Mouse (Mus musculus) CH12.LX (cell line): ENCODE results near the gene Defb23.

ENCODE experiments used
- CTCF ChIP-seq, 2 experiments: IDR thresholded peaks in 1 of 2; conservative IDR thresholded peaks in 1 of 2; 2 replicates each; pipeline ENCODE4 v1.5.1; 2011 to 2012; ENCODE audit warnings: low read depth in 2 of 2, low read length in 2 of 2, improper control_type of control experiment in 1 of 2, inconsistent platforms in 1 of 2, mild to moderate bottlenecking in 1 of 2, moderate library complexity in 1 of 2
- JUN ChIP-seq: IDR thresholded peaks from 2 replicates; pipeline ENCODE4 v1.6.1; 2011; ENCODE audit warnings: low read depth, mild to moderate bottlenecking, low read length, improper control_type of control experiment, moderate library complexity; ENCODE audit not compliant: insufficient read depth
- POLR2A ChIP-seq: IDR thresholded peaks from 2 replicates; pipeline ENCODE4 v1.6.1; 2011; ENCODE audit warnings: low read depth, mild to moderate bottlenecking, improper control_type of control experiment, low read length
- POLR2AphosphoS2 ChIP-seq: IDR thresholded peaks from 2 replicates; pipeline ENCODE4 v1.6.1; 2011; ENCODE audit warnings: low read depth, low read length, improper control_type of control experiment
- ZC3H11A ChIP-seq: IDR thresholded peaks from 2 replicates; pipeline ENCODE4 v1.6.1; 2012; ENCODE audit warnings: low read depth, mild to moderate bottlenecking, inconsistent platforms, low read length, improper control_type of control experiment
- ZKSCAN1 ChIP-seq: IDR thresholded peaks from 2 replicates; pipeline ENCODE4 v1.6.1; 2012; ENCODE audit warnings: low read depth, inconsistent platforms, low read length, improper control_type of control experiment, borderline replicate concordance
- ZMIZ1 ChIP-seq: IDR thresholded peaks from 2 replicates; pipeline ENCODE4 v1.6.1; 2012; ENCODE audit warnings: low read depth, mild to moderate bottlenecking, inconsistent platforms, low read length, improper control_type of control experiment

DNA sequence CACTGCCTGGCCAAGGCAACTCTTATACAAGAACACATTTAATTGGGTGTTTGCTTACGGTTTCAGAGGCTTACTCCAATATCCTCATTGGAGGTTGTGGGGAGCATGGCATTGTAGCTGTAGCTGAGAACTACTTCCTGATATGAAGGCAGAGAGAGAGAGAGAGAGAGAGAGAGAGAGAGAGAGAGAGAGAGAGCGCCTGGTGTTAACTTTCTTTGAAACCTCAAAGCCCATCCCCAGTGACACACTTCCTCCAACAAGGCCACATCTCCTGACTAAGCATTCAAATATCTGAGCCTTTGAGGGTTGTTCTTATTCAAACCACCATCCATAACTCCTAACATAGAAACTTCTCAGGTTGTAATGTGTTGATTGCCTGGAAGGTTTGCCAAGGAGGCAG lies 39.5 kb upstream of the Defb23 start:
- no peak for TF ChIP-seq CTCF (conservative IDR thresholded peaks at IDR 0.05 in 1 of 2, IDR thresholded peaks at IDR 0.05 in 1 of 2; ENCODE audit: low read depth in 2 of 2, low read length in 2 of 2)
- TF ChIP-seq POLR2A, result no peak
- TF ChIP-seq JUN, result no peak
- no peak for TF ChIP-seq ZKSCAN1
- TF ChIP-seq POLR2AphosphoS2, result no peak
- TF ChIP-seq ZC3H11A, result no peak
- TF ChIP-seq ZMIZ1, result no peak
